Mouse (Mus musculus) MEL (cell line): ENCODE results near the gene Haus7. TPM values are rescaled to one million over a fixed set of nuclear protein-coding genes. Genes with fewer than 3 reads are reported as not detected.

Experiments
- DNase-seq: peaks from one replicate; pipeline ENCODE4 v3.0.0; 2011; ENCODE audit warnings: low read depth, low spot score
- H3K27ac ChIP-seq: 2 replicates; pipeline ENCODE4 v1.5.1; 2012; ENCODE audit warnings: low read depth, mild to moderate bottlenecking, control low read depth, low read length, moderate library complexity; ENCODE audit not compliant: control insufficient read depth
- H3K27me3 ChIP-seq, 2 experiments: fragments of 150-350 bp in 1 of 2; sonication (generic) in 1 of 2; 2 replicates each; pipeline ENCODE4 v1.6.1; 2012; ENCODE audit warnings: low read length in 2 of 2, mild to moderate bottlenecking in 2 of 2, improper control_type of control experiment in 1 of 2, moderate library complexity in 1 of 2; ENCODE audit not compliant: insufficient read depth in 2 of 2, control insufficient read depth in 1 of 2
- H3K36me3 ChIP-seq, 2 experiments: 2 replicates each; pipeline ENCODE4 v1.6.1; 2012 to 2014; ENCODE audit warnings: low read length in 2 of 2, improper control_type of control experiment in 1 of 2, inconsistent platforms in 1 of 2, mild to moderate bottlenecking in 1 of 2; ENCODE audit not compliant: insufficient read depth in 2 of 2, control insufficient read depth in 1 of 2
- H3K4me1 ChIP-seq, 2 experiments: fragments of 150-350 bp in 1 of 2; sonication (generic) in 1 of 2; 2 replicates each; pipeline ENCODE4 v1.6.1; 2012; ENCODE audit warnings: low read length in 2 of 2, improper control_type of control experiment in 1 of 2, mild to moderate bottlenecking in 1 of 2; ENCODE audit not compliant: insufficient read depth in 2 of 2, control insufficient read depth in 1 of 2
- H3K4me3 ChIP-seq, 2 experiments: fragments of 150-350 bp in 1 of 2; sonication (generic) in 1 of 2; 2 replicates each; pipeline ENCODE4 v1.5.1; 2012; ENCODE audit warnings: low read depth in 2 of 2, low read length in 2 of 2, mild to moderate bottlenecking in 2 of 2, moderate library complexity in 2 of 2, control low read depth in 1 of 2, improper control_type of control experiment in 1 of 2; ENCODE audit not compliant: control insufficient read depth in 1 of 2, insufficient read depth in 1 of 2
- H3K79me2 ChIP-seq: 2 replicates; pipeline ENCODE4 v1.6.1; 2012; ENCODE audit warnings: mild to moderate bottlenecking, low read length, moderate library complexity; ENCODE audit not compliant: control insufficient read depth, poor library complexity, insufficient read depth
- H3K9ac ChIP-seq: 2 replicates; pipeline ENCODE4 v1.6.1; 2012; ENCODE audit warnings: low read depth, mild to moderate bottlenecking, control low read depth, low read length, moderate library complexity; ENCODE audit not compliant: control insufficient read depth, poor library complexity, severe bottlenecking
- H3K9me3 ChIP-seq: fragments of 150-350 bp; sonication (generic); replicated peaks from 2 replicates; pipeline ENCODE4 v1.6.1; 2012; ENCODE audit warnings: mild to moderate bottlenecking, low read length, improper control_type of control experiment, moderate library complexity; ENCODE audit not compliant: insufficient read depth
- CHD1 ChIP-seq: IDR thresholded peaks from 2 replicates; pipeline ENCODE4 v1.6.1; 2012; ENCODE audit warnings: low read depth, mild to moderate bottlenecking, inconsistent platforms, low read length, improper control_type of control experiment
- HCFC1 ChIP-seq: IDR thresholded peaks from 2 replicates; pipeline ENCODE4 v1.6.1; 2012; ENCODE audit warnings: low read depth, mild to moderate bottlenecking, inconsistent platforms, low read length, improper control_type of control experiment, moderate library complexity
- MAX ChIP-seq: IDR thresholded peaks from 2 replicates; pipeline ENCODE4 v1.6.1; 2011; ENCODE audit warnings: low read length, improper control_type of control experiment
- MEF2A ChIP-seq: IDR thresholded peaks from 2 replicates; pipeline ENCODE4 v1.6.1; 2014; ENCODE audit warnings: low read depth, mild to moderate bottlenecking, inconsistent platforms, low read length, improper control_type of control experiment; ENCODE audit not compliant: poor library complexity, insufficient replicate concordance, severe bottlenecking; ENCODE audit errors: extremely low read depth
- MXI1 ChIP-seq: IDR thresholded peaks from 2 replicates; pipeline ENCODE4 v1.6.1; 2011; ENCODE audit warnings: mild to moderate bottlenecking, low read depth, low read length, improper control_type of control experiment
- RAD21 ChIP-seq: IDR thresholded peaks from 2 replicates; pipeline ENCODE4 v1.6.1; 2011; ENCODE audit warnings: mild to moderate bottlenecking, low read depth, low read length, improper control_type of control experiment
- RCOR1 ChIP-seq: IDR thresholded peaks from 2 replicates; pipeline ENCODE4 v1.6.1; 2012; ENCODE audit warnings: low read depth, mild to moderate bottlenecking, inconsistent platforms, low read length, improper control_type of control experiment
- TBP ChIP-seq: IDR thresholded peaks from 2 replicates; pipeline ENCODE4 v1.8.0; 2011; ENCODE audit warnings: low read depth, low read length, improper control_type of control experiment
- TCF12 ChIP-seq: IDR thresholded peaks from 2 replicates; pipeline ENCODE4 v1.6.1; 2014; ENCODE audit warnings: low read depth, mild to moderate bottlenecking, inconsistent platforms, low read length, improper control_type of control experiment, moderate library complexity
- UBTF ChIP-seq: IDR thresholded peaks from 2 replicates; pipeline ENCODE4 v1.6.1; 2012; ENCODE audit warnings: low read depth, mild to moderate bottlenecking, inconsistent platforms, low read length, improper control_type of control experiment, moderate library complexity, borderline replicate concordance; ENCODE audit not compliant: insufficient read depth
- ZC3H11A ChIP-seq: IDR thresholded peaks from 2 replicates; pipeline ENCODE4 v1.6.1; 2012; ENCODE audit warnings: low read depth, mild to moderate bottlenecking, inconsistent platforms, low read length, improper control_type of control experiment
- polyA plus RNA-seq, 2 experiments: library from polyadenylated mRNA; stranded (reverse) in 1 of 2; unstranded in 1 of 2; fragments of >175 nt in 1 of 2; fragments of >200 nt in 1 of 2; gene quantifications; 2 replicates each; pipeline versions ENCODE4 v1.2.1 to v1.2.4; 2012; ENCODE audit warnings: low replicate concordance in 2 of 2, low read depth in 1 of 2; ENCODE audit not compliant: insufficient read length in 2 of 2, insufficient read depth in 1 of 2, missing spikeins in 1 of 2
- total RNA-seq: library from RNA; depleted of rRNA; stranded (reverse); fragments of 300-350 nt; gene quantifications from 2 replicates; pipeline ENCODE4 v1.2.3, GENCODE M21; 2012

The Haus7 gene
- total and polyA plus RNA-seq, 3 experiments, result 24.0 to 27.9 TPM; not detected in 1

DNA sequence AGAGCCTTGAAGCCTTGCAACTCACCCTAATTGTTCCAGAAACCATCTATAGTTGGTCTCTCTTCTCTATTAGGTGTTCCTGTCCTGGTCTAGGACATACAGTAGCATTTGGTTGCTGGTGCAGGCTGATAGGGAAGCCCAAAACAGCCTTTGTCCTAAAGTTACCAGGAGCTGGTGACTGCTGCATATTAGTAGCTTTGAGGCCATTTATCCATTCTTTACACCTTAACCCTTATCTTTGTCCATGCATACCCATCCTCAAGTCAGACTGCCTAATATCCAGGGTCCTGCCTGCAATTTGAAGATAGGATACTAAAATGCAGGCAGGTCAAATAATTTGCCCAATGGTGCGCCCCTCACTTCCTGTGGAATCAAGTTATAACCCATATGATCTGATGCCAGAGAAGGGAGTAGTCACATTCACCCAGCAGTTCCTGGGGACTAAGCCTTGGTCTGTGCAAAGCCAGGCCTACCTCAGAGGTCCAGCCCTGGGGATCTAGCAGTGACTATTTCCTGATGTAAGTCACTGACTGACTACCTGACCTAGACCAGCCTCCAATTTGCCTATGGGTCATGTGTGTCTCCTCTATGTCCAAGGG is 16.9 kb upstream of the Haus7 start:
- H3K79me2 ChIP-seq, result no peaks in the 10 kb centered on the region
- no peak overlapping the region for H3K9ac ChIP-seq
- no peaks in the 10 kb centered on the region for H3K4me1 ChIP-seq
- no peaks in the 10 kb centered on the region for H3K36me3 ChIP-seq
- H3K9me3 ChIP-seq, result no peaks in the 10 kb centered on the region
- no peak overlapping the region for H3K27ac ChIP-seq
- TF ChIP-seq MXI1 (no peak), RAD21 (no peak), MEF2A (no peak), HCFC1 (no peak), TBP (no peak), UBTF (no peak), MAX (no peak)
- H3K27me3 ChIP-seq, result no peaks in the 10 kb centered on the region
- no peak overlapping the region for H3K4me3 ChIP-seq
- no peak for DNase-seq

DNA sequence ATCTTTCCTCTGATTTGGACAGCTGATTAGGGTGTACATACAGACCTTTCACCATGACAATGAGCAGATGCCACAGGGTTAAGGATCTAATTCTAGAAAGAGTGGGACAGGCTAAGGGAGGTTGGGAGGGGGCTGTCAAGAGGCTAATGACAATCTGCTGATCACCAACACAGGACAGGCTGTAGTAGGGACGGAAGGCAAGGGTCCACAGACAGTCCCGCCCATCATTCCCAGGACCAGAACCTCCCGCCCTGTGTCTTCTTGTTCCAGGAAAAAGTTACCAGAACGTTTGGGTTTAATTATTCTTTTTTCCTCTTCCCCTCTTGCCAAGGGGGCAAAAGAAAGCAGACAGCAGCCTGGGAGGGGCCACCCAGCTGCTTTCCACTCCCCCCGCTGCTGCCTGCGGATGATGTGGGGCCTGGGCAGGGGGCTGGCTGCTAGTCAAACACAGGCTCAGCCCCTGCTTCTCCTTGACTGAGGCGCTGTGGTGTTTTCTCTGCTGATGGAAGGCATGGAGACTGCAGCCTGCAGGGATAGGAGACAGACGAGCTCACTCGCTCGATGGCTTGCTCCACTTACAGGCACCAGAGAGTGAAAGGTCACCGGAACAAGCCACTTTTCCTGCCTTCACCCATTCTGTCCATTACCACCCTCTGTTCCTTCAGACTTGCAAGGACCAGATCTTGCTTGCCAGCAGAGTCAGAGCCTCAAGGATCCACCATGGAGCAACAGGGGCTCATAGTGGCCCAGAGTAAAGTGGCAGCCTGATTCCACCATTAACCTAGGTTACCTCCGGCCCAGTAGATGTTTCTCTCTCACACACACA is 15.7 kb upstream of the Haus7 start:
- Histone ChIP-seq H3K36me3 (no peaks in the 10 kb centered on the region), H3K27me3 (no peaks in the 10 kb centered on the region), H3K4me1 (no peaks in the 10 kb centered on the region), H3K27ac (no peak overlapping the region), H3K4me3 (no peak overlapping the region), H3K9me3 (no peaks in the 10 kb centered on the region), H3K9ac (no peak overlapping the region), H3K79me2 (no peaks in the 10 kb centered on the region)
- TF ChIP-seq CHD1, result no peak
- DNase-seq, result no peak

GRCm38 (mm10) chrX:73471764-73472163 is 12.9 kb upstream of the Haus7 start:
- no peaks in the 10 kb centered on the region for H3K4me1 ChIP-seq
- H3K27ac ChIP-seq, result no peak overlapping the region
- DNase-seq, result no peak
- no peaks in the 10 kb centered on the region for H3K36me3 ChIP-seq
- no peaks in the 10 kb centered on the region for H3K27me3 ChIP-seq
- TF ChIP-seq RCOR1 (no peak), TCF12 (no peak), ZC3H11A (no peak), MEF2A (no peak)
- TF ChIP-seq, all 39 proteins: peak for 0
- Histone ChIP-seq H3K79me2 (no peaks in the 10 kb centered on the region), H3K9me3 (no peaks in the 10 kb centered on the region), H3K9ac (no peak overlapping the region), H3K4me3 (no peak overlapping the region)
